Mouse (Mus musculus): ENCODE measurements at regions not wholly inside any gene's neighbourhood (a gene's known extent, or its start where the extent isn't known, plus 50 kb on each side); places are given as distances from the start of the nearest gene placed in this dataset.
A peak's percentile ranks its signal among the peaks of the same experiment; 100 is the strongest.

GRCm38 (mm10) chr10:106413181-106413580 is 57.0 kb upstream of the Ppfia2 start:
- no peak for DNase-seq (ENCODE audit: low spot score in 2 of 2)
- intact Hi-C loops (cut with DNase I) = loop anchor here (10.0 kb wide), 1 partner anchor 158 kb away; no protein-coding TSS in a partner anchor

- intact Hi-C loops (cut with DNase I) = loop anchor here (10.0 kb wide), 1 partner anchor 160 kb away; no protein-coding TSS in a partner anchor
Observed at GRCm38 (mm10) chr10:106414990-106415389, 55.1 kb upstream of the Ppfia2 start.

GRCm38 (mm10) chr10:106417156-106417555 is 53.0 kb upstream of the Ppfia2 start:
- DNase-seq (ENCODE audit: low spot score in 2 of 2) = no peak
- intact Hi-C loops (cut with DNase I) = loop anchor here (10.0 kb wide), 1 partner anchor 162 kb away; no protein-coding TSS in a partner anchor

More at GRCm38 (mm10) chr10:106414990-106415389, 55.1 kb upstream of the Ppfia2 start:
- DNase-seq (ENCODE audit: low spot score in 2 of 2) = peak in 1 of 2 experiments; percentile 9

All from left cerebral cortex, postnatal 36 days (tissue).